Mouse (Mus musculus) neural tube, embryonic 14.5 days (tissue): Measurements from ENCODE around the gene Enpp1. TPM values are rescaled to one million over a fixed set of nuclear protein-coding genes. Genes with fewer than 3 reads are reported as not detected.
A peak's percentile ranks its signal among the peaks of the same experiment; 100 is the strongest.

Experiments used
- ATAC-seq: fragments of 200-750 bp; cut with Nextera tagmentation; 2 replicates; pipeline ENCODE4 v1.8.0; 2017; ENCODE audit warnings: low read depth, mild to moderate bottlenecking, moderate TSS enrichment, moderate library complexity
- H3K27ac ChIP-seq: fragments of 300-500 bp; sonication (generic); 2 replicates; pipeline ENCODE4 v1.5.1; 2014; ENCODE audit warnings: low read depth, mild to moderate bottlenecking, control low read depth, low read length, moderate library complexity, mixed read lengths
- H3K27me3 ChIP-seq: fragments of 300-500 bp; sonication (generic); 2 replicates; pipeline ENCODE4 v1.6.1; 2014; ENCODE audit warnings: low read length; ENCODE audit not compliant: control insufficient read depth, insufficient read depth
- H3K36me3 ChIP-seq: fragments of 300-500 bp; sonication (generic); 2 replicates; pipeline ENCODE4 v1.6.1; 2014; ENCODE audit warnings: low read length, mixed read lengths; ENCODE audit not compliant: control insufficient read depth, insufficient read depth
- H3K4me1 ChIP-seq: fragments of 300-500 bp; sonication (generic); 2 replicates; pipeline ENCODE4 v1.6.1; 2014; ENCODE audit warnings: low read length; ENCODE audit not compliant: control insufficient read depth, insufficient read depth
- H3K4me2 ChIP-seq: fragments of 300-500 bp; sonication (generic); 2 replicates; pipeline ENCODE4 v1.6.1; 2014; ENCODE audit warnings: mild to moderate bottlenecking, low read depth, low read length, control low read depth
- H3K4me3 ChIP-seq: fragments of 300-500 bp; sonication (generic); 2 replicates; pipeline ENCODE4 v1.5.1; 2014; ENCODE audit warnings: low read depth, low read length, control low read depth, mixed read lengths
- H3K9ac ChIP-seq: fragments of 300-500 bp; sonication (generic); replicated peaks from 2 replicates; pipeline ENCODE4 v1.6.1; 2014; ENCODE audit warnings: low read depth, mild to moderate bottlenecking, control low read depth, low read length, mixed read lengths
- H3K9me3 ChIP-seq: fragments of 300-500 bp; sonication (generic); 2 replicates; pipeline ENCODE4 v1.6.1; 2016; ENCODE audit warnings: low read length; ENCODE audit not compliant: control insufficient read depth
- WGBS: fragments of 180-500 bp; shearing (Covaris S2); extraction: QIAGEN DNeasy Blood & Tissue Kit; methylation state at CpG from one replicate; pipeline ENCODE4 v1.1.7; 2014; 5-methylcytosine and 5-hydroxymethylcytosine counted together
- polyA plus RNA-seq: library from polyadenylated mRNA; unstranded; fragments of >200 nt; fragmentation: Nextera tagmentation; extraction: Ambion mirVana; gene quantifications from 2 replicates; pipeline ENCODE4 v1.2.1, GENCODE M21; 2014

The Enpp1 gene
- 0.52 and 5.3 TPM in 2 replicates for polyA plus RNA-seq

GRCm38 (mm10) chr10:24711480-24712366 is at the start of gene Enpp1:
Gene Enpp1, minus strand, starts transcription at chr10:24712159.
- H3K27ac ChIP-seq: no peak within 1 kb of the TSS
- no peaks in the 10 kb centered on the region for H3K36me3 ChIP-seq
- H3K4me3 ChIP-seq: peak within 1 kb of the TSS; percentile 45
- H3K9me3 ChIP-seq: no peaks in the 10 kb centered on the region
- H3K27me3 ChIP-seq: 0 out of 2 replicates have a peak, but pooled peaks cover 3% of the 10 kb centered on the region
- H3K9ac ChIP-seq: peak within 1 kb of the TSS; percentile 53
- peaks cover 4% of the 10 kb centered on the region for H3K4me1 ChIP-seq
- WGBS: under 1% methylated on average over 63 of the region's 79 CpGs
- peak within 1 kb of the TSS; percentile 54 for H3K4me2 ChIP-seq
- peak; percentile 86 for ATAC-seq

DNA sequence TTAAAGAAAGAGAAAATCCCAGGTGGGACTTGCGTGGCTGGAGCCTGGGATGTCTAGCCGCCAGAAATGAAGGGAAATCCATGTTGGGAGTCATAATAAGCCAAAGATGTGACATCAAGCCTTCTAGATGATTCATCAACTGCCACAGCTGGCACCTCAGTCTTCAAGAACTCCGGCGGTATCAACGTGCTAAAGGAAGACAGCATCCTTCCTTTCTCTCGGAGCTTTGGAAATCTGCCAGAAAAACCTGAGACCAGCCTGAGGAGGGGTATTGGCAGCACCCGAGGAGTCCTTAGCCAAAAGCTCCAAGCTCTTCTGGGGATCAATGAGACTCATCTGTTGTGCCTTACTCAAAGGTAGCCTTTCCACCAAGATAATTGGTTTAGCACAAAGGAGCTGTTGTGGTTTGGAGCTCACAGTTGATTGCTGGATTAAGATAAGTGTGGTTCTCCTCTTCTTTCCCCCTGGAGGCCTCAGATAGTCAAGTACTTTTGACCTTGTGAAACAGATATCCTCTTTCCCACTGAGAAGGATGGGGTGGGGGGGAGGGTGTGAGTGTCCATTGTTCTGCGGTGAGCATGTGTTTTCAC is 46.5 kb upstream of the Enpp1 start:
- WGBS: 84% methylated on average over 8 of the region's 8 CpGs
- no peaks in the 10 kb centered on the region for H3K36me3 ChIP-seq
- no peaks in the 10 kb centered on the region for H3K4me1 ChIP-seq
- H3K4me3 ChIP-seq: no peak overlapping the region
- no peak for ATAC-seq
- H3K27ac ChIP-seq: no peak overlapping the region
- H3K9ac ChIP-seq: no peak overlapping the region
- H3K4me2 ChIP-seq: no peak overlapping the region
- H3K27me3 ChIP-seq: no peaks in the 10 kb centered on the region
- no peaks in the 10 kb centered on the region for H3K9me3 ChIP-seq

DNA sequence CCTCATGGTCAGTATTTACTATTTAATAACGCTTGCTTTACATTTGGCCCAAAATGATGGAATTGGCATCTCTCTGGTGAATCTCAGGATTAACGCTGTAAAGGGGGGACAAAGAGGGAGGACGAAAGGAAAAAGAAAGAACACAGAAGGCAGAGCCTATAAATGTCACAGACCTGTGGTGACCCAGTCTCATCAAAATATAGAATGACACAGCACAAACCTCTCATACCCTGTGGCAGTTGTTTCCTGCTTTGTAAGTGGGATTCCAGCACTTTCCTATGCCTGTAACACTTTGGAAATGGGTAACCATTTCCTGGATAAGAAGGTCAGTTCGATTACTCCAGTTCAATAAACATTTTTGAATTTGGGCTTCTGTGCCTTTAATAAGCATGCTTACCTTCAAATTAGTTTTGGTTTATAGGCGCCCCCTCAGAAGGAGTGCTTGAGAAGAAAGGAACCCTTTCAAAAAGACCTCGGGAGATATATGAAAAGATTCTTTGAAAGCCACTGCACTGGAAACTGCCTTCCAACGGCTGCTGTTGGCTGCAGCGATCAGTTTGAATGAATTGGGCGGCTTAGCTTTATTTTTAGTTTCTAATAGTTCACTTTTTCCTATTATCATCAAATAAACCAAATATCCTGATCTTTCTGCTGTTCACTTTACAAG is 43.0 kb upstream of the Enpp1 start:
- Histone ChIP-seq H3K27ac (no peak overlapping the region), H3K4me3 (no peak overlapping the region), H3K4me1 (no peaks in the 10 kb centered on the region), H3K9me3 (no peaks in the 10 kb centered on the region), H3K9ac (no peak overlapping the region), H3K27me3 (no peaks in the 10 kb centered on the region), H3K4me2 (no peak overlapping the region), H3K36me3 (no peaks in the 10 kb centered on the region)
- no peak for ATAC-seq
- 35% methylated on average over 9 of the region's 9 CpGs for WGBS

DNA sequence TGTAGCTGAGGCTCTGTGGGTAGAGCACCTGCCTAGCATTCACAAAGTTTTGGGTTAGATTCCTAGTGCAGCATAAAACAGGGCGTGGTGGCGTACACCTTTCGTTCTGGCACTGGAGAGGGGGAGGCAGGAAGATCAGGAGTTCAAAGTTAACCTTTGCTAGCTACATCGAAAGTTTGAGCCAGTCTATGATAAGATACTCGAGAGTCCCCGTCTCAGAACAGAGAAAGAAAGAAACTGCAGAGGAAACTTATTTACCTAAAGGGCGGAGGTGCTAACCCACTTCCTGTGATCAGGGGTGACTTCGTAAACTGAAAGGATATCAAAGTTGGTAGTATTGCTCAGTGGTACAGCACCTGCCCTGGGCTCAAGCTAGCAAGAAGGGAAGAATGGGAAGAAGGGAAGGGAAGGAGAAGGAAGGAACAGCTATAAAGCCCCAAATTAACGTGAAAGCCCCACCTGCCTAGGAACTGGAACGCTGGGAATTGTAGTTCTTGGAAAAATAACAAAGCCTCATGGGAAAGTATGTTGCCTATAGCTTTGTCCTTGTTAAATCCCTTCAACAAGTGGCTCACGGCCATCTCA is 42.4 kb upstream of the Enpp1 start:
- no peaks in the 10 kb centered on the region for H3K9me3 ChIP-seq
- no peak overlapping the region for H3K9ac ChIP-seq
- no peaks in the 10 kb centered on the region for H3K36me3 ChIP-seq
- H3K4me1 ChIP-seq: no peaks in the 10 kb centered on the region
- no peaks in the 10 kb centered on the region for H3K27me3 ChIP-seq
- no peak for ATAC-seq
- WGBS: 51% methylated on average over 11 of the region's 11 CpGs
- no peak overlapping the region for H3K4me3 ChIP-seq
- no peak overlapping the region for H3K27ac ChIP-seq
- H3K4me2 ChIP-seq: peak overlapping the region; percentile 6; the same call in 1 of the 2 replicates

- Histone ChIP-seq H3K4me2 (no peak overlapping the region), H3K9me3 (no peaks in the 10 kb centered on the region), H3K4me3 (no peak overlapping the region), H3K27me3 (no peaks in the 10 kb centered on the region), H3K9ac (no peak overlapping the region), H3K4me1 (no peaks in the 10 kb centered on the region), H3K36me3 (no peaks in the 10 kb centered on the region), H3K27ac (no peak overlapping the region)
- ATAC-seq: no peak
- 75% methylated on average over 16 of the region's 16 CpGs for WGBS
Observed at GRCm38 (mm10) chr10:24753536-24754250, 41.7 kb upstream of the Enpp1 start.

DNA sequence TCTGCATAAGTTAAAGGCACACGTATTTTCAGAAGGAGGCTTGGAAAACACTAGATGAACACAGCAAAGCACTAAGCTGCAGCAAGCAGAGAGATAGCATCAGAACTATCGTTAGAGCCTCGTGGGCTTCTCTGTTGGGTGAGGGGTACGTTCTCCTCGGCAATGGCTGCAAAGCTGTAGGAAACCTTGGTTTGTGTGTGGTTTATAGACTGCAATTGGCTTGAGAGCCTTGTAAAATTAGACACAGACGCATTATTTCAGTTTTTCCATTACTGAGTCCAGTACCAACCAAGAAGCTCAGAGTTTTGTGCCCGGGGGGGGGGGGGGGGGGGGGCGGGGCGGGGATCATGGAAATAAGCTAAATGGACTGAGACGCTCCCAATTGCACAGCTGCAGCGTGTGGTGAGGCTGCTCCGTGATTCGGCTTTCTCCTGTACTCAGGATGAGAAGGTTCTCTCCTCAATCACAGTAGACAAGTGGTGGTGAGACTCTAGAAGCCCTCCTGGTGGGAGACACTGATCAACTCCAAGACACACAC is 31.1 kb upstream of the Enpp1 start:
- no peak overlapping the region for H3K27ac ChIP-seq
- H3K9me3 ChIP-seq: no peaks in the 10 kb centered on the region
- H3K4me2 ChIP-seq: no peak overlapping the region
- no peak for ATAC-seq
- H3K4me3 ChIP-seq: no peak overlapping the region
- no peaks in the 10 kb centered on the region for H3K36me3 ChIP-seq
- 59% methylated on average over 12 of the region's 13 CpGs for WGBS
- H3K9ac ChIP-seq: no peak overlapping the region
- no peaks in the 10 kb centered on the region for H3K27me3 ChIP-seq
- no peaks in the 10 kb centered on the region for H3K4me1 ChIP-seq

GRCm38 (mm10) chr10:24741229-24742198 is 29.6 kb upstream of the Enpp1 start:
- Histone ChIP-seq H3K9ac (no peak overlapping the region), H3K27me3 (no peaks in the 10 kb centered on the region)
- 67% methylated on average over 7 of the region's 7 CpGs for WGBS

More at GRCm38 (mm10) chr10:24741229-24742198, 29.6 kb upstream of the Enpp1 start:
- Histone ChIP-seq H3K27ac (no peak overlapping the region), H3K36me3 (no peaks in the 10 kb centered on the region), H3K4me2 (no peak overlapping the region), H3K4me1 (no peaks in the 10 kb centered on the region), H3K4me3 (no peak overlapping the region), H3K9me3 (no peaks in the 10 kb centered on the region)
- ATAC-seq: peak; percentile 56; the same call in 1 of the 2 replicates
